Mouse (Mus musculus): ENCODE measurements around the gene Gm20388. TPM values are rescaled to one million over a fixed set of nuclear protein-coding genes. Genes with fewer than 3 reads are reported as not detected.

Gene Gm20388
- polyA plus RNA-seq, 1 experiment from 2014 or later: not detected

- TF ChIP-seq CTCF (IDR thresholded peaks at IDR 0.05; ENCODE audit: low read depth) (no peak), EP300 (optimal IDR thresholded peaks at IDR 0.05) (no peak)
- DNase-seq (ENCODE audit: low spot score): no peak
- Histone ChIP-seq H3K4me3 (ENCODE audit: low read depth, low read length) (no peak overlapping the region), H3K4me2 (replicated peaks; ENCODE audit: low read depth) (no peak overlapping the region), H3K27ac (replicated peaks) (no peak overlapping the region), H3K36me3 (ENCODE audit: control insufficient read depth, insufficient read depth, low read length) (no peaks in the 10 kb centered on the region), H3K4me1 (replicated peaks; ENCODE audit: control insufficient read depth, insufficient read depth) (peaks cover 8% of the 10 kb centered on the region; the same call in 1 of the 2 replicates), H3K27me3 (ENCODE audit: control insufficient read depth, insufficient read depth, low read length) (no peaks in the 10 kb centered on the region), H3K9ac (ENCODE audit: low read length) (no peak overlapping the region), H3K9me3 (ENCODE audit: control insufficient read depth, low read length) (no peaks in the 10 kb centered on the region)
- 70% methylated on average over 8 of the region's 8 CpGs for WGBS
- peak; percentile 40; the same call in 1 of the 2 replicates for ATAC-seq (ENCODE audit: low FRiP score, low TSS enrichment)
Measured at GRCm38 (mm10) chr8:121479144-121479543, 1568.5 kb downstream of the Gm20388 start.

- Histone ChIP-seq H3K4me2 (replicated peaks; ENCODE audit: low read depth) (no peak overlapping the region; the same call in 1 of the 2 replicates), H3K4me1 (replicated peaks; ENCODE audit: control insufficient read depth, insufficient read depth) (peaks cover 8% of the 10 kb centered on the region; the same call in 1 of the 2 replicates), H3K27ac (replicated peaks) (no peak overlapping the region), H3K4me3 (ENCODE audit: low read depth, low read length) (no peak overlapping the region), H3K27me3 (ENCODE audit: control insufficient read depth, insufficient read depth, low read length) (no peaks in the 10 kb centered on the region), H3K36me3 (ENCODE audit: control insufficient read depth, insufficient read depth, low read length) (no peaks in the 10 kb centered on the region), H3K9ac (ENCODE audit: low read length) (no peak overlapping the region), H3K9me3 (ENCODE audit: control insufficient read depth, low read length) (no peaks in the 10 kb centered on the region)
- WGBS: 23% methylated on average over 26 of the region's 26 CpGs
- no peak for DNase-seq (ENCODE audit: low spot score)
- TF ChIP-seq EP300 (optimal IDR thresholded peaks at IDR 0.05): no peak
- no peak for TF ChIP-seq CTCF (IDR thresholded peaks at IDR 0.05; ENCODE audit: low read depth)
- no peak; the same call in 1 of the 2 replicates for ATAC-seq (ENCODE audit: low FRiP score, low TSS enrichment)
Measured at GRCm38 (mm10) chr8:121480411-121481031, 1569.9 kb downstream of the Gm20388 start.

- Histone ChIP-seq H3K36me3 (ENCODE audit: control insufficient read depth, insufficient read depth, low read length) (no peaks in the 10 kb centered on the region), H3K4me1 (replicated peaks; ENCODE audit: control insufficient read depth, insufficient read depth) (0 out of 2 replicates have a peak, but pooled peaks cover 3% of the 10 kb centered on the region), H3K9ac (ENCODE audit: low read length) (no peak overlapping the region), H3K4me3 (ENCODE audit: low read depth, low read length) (no peak overlapping the region), H3K27ac (replicated peaks) (no peak overlapping the region), H3K27me3 (ENCODE audit: control insufficient read depth, insufficient read depth, low read length) (no peaks in the 10 kb centered on the region), H3K9me3 (ENCODE audit: control insufficient read depth, low read length) (no peaks in the 10 kb centered on the region), H3K4me2 (replicated peaks; ENCODE audit: low read depth) (no peak overlapping the region)
- WGBS: 50% methylated on average over 23 of the region's 23 CpGs
- ATAC-seq (ENCODE audit: low FRiP score, low TSS enrichment) (no peak), DNase-seq (ENCODE audit: low spot score) (no peak)
- TF ChIP-seq EP300 (optimal IDR thresholded peaks at IDR 0.05) (no peak), CTCF (IDR thresholded peaks at IDR 0.05; ENCODE audit: low read depth) (no peak)
Measured at GRCm38 (mm10) chr8:121484072-121484782, 1573.6 kb downstream of the Gm20388 start.

DNA sequence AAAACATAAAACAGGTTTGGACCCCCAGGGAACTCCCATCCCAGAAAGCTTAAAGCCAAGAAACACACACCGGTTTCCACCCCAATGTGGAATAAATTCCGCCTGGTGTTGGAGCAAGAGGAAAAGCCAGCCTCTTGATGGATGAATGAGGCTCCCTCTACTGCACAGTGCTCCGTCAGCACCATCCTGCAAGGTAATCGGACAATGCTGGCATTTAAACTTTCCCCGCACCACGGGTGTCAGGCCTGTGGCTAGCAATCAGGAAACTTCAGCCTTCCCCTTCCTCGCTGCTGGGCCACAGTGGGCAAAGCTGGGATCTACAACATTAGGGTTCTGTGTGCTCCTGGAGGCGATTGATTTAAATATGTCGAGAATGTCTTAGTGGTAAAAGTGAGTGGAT lies 1581.0 kb downstream of the Gm20388 start:
- H3K4me3 ChIP-seq (ENCODE audit: low read depth, low read length): no peak overlapping the region
- TF ChIP-seq CTCF (IDR thresholded peaks at IDR 0.05; ENCODE audit: low read depth) (no peak), EP300 (optimal IDR thresholded peaks at IDR 0.05) (no peak)
- WGBS: 56% methylated on average over 9 of the region's 9 CpGs
- no peaks in the 10 kb centered on the region; the same call in 1 of the 2 replicates for H3K36me3 ChIP-seq (ENCODE audit: control insufficient read depth, insufficient read depth, low read length)
- no peak overlapping the region for H3K9ac ChIP-seq (ENCODE audit: low read length)
- H3K4me2 ChIP-seq (replicated peaks; ENCODE audit: low read depth): no peak overlapping the region
- H3K27me3 ChIP-seq (ENCODE audit: control insufficient read depth, insufficient read depth, low read length): no peaks in the 10 kb centered on the region
- ATAC-seq (ENCODE audit: low FRiP score, low TSS enrichment) (no peak), DNase-seq (ENCODE audit: low spot score) (no peak)
- no peaks in the 10 kb centered on the region for H3K4me1 ChIP-seq (replicated peaks; ENCODE audit: control insufficient read depth, insufficient read depth)
- no peaks in the 10 kb centered on the region for H3K9me3 ChIP-seq (ENCODE audit: control insufficient read depth, low read length)
- H3K27ac ChIP-seq (replicated peaks): no peak overlapping the region

- no peaks in the 10 kb centered on the region for H3K36me3 ChIP-seq (ENCODE audit: control insufficient read depth, insufficient read depth, low read length)
- no peak overlapping the region for H3K9ac ChIP-seq (ENCODE audit: low read length)
- TF ChIP-seq EP300 (optimal IDR thresholded peaks at IDR 0.05) (no peak), CTCF (IDR thresholded peaks at IDR 0.05; ENCODE audit: low read depth) (peak; percentile 30)
- no peak for DNase-seq (ENCODE audit: low spot score)
- 75% methylated on average over 6 of the region's 6 CpGs for WGBS
- H3K9me3 ChIP-seq (ENCODE audit: control insufficient read depth, low read length): no peaks in the 10 kb centered on the region
- no peak overlapping the region for H3K27ac ChIP-seq (replicated peaks)
- H3K4me3 ChIP-seq (ENCODE audit: low read depth, low read length): no peak overlapping the region
- no peaks in the 10 kb centered on the region for H3K27me3 ChIP-seq (ENCODE audit: control insufficient read depth, insufficient read depth, low read length)
- no peak overlapping the region for H3K4me2 ChIP-seq (replicated peaks; ENCODE audit: low read depth)
- no peak for ATAC-seq (ENCODE audit: low FRiP score, low TSS enrichment)
- no peaks in the 10 kb centered on the region for H3K4me1 ChIP-seq (replicated peaks; ENCODE audit: control insufficient read depth, insufficient read depth)
Measured at GRCm38 (mm10) chr8:121497621-121498020, 1587.0 kb downstream of the Gm20388 start.

- DNase-seq (ENCODE audit: low spot score): no peak
- Histone ChIP-seq H3K9ac (ENCODE audit: low read length) (no peak overlapping the region), H3K4me1 (replicated peaks; ENCODE audit: control insufficient read depth, insufficient read depth) (no peaks in the 10 kb centered on the region), H3K27ac (replicated peaks) (no peak overlapping the region), H3K27me3 (ENCODE audit: control insufficient read depth, insufficient read depth, low read length) (no peaks in the 10 kb centered on the region), H3K4me2 (replicated peaks; ENCODE audit: low read depth) (no peak overlapping the region), H3K4me3 (ENCODE audit: low read depth, low read length) (no peak overlapping the region), H3K36me3 (ENCODE audit: control insufficient read depth, insufficient read depth, low read length) (no peaks in the 10 kb centered on the region), H3K9me3 (ENCODE audit: control insufficient read depth, low read length) (no peaks in the 10 kb centered on the region)
- WGBS: 53% methylated on average over 9 of the region's 9 CpGs
- TF ChIP-seq CTCF (IDR thresholded peaks at IDR 0.05; ENCODE audit: low read depth) (no peak), EP300 (optimal IDR thresholded peaks at IDR 0.05) (no peak)
- no peak for ATAC-seq (ENCODE audit: low FRiP score, low TSS enrichment)
Measured at GRCm38 (mm10) chr8:121511751-121512150, 1601.1 kb downstream of the Gm20388 start.
